Mouse (Mus musculus): ENCODE results near the gene Bmf. TPM values are rescaled to one million over a fixed set of nuclear protein-coding genes. Genes with fewer than 3 reads are reported as not detected.

Gene Bmf
- total RNA-seq (2021): 10 to 100 TPM; 12.8 to 16.4 TPM
- long read RNA-seq, experiment 1, partial matches to known transcripts: 0 of 2 reads
- long read RNA-seq, experiment 1, other reads (novel, unspliced or antisense): 2 of 2 reads
- long read RNA-seq, experiment 2, partial matches to known transcripts: 0 of 1 reads
- long read RNA-seq, experiment 2, other reads (novel, unspliced or antisense): 1 of 1 reads

DNA sequence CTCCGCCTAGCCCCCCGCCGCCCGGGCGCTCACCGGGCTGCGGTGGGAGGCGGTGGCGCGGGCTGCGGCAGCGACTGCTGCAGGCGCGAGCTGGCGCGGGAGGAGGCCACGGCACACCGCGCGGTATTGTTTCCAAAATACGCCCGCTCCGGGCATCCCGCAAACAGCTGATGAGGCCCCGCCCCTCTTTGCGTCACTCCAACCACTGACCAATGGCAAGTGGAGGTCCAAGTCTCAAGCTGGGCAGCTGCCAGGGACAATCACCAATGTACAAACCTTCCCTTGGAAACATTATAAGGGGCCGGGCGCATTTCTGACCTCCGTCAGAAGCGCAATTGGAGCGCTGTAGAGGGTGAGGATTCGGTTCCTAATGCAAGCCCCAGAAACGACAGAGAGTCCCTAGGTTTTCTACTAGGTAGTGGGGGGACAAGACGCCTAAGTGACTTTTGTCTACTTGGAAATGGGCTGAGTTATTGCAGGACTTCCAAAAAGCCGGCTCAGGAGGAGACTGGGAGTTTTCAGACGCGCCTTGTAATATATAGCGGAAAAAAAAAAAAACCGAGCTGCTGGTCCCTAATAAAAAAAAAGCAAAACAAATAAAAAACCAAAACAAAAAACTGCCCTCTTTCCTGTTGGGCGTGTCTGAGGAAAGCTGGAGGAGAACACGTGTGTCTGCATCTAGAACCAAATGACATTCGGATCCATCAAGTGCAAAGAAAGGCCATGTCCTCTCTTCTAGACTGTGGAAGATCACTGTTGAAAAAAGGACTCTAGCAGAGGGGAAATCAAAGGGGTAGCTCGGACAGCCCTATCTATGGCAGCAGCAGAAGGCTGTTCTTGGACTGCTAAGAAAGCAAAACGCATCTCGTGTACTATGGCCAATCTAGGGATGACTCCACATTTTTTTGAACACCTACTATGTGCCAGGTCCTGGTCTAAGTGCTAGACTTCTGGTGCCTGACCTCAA is at the start of gene Bmf:
Bmf (minus strand) TSS at position 181 of the 967 bp plus-strand sequence.
- intact Hi-C loops (cut with DNase I; ENCODE audit: low total_unique reads): loop anchor here (5.0 kb wide), 2 partner anchors 37 to 62 kb away; no protein-coding TSS in a partner anchor
- peak; percentile 100 for DNase-seq

DNA sequence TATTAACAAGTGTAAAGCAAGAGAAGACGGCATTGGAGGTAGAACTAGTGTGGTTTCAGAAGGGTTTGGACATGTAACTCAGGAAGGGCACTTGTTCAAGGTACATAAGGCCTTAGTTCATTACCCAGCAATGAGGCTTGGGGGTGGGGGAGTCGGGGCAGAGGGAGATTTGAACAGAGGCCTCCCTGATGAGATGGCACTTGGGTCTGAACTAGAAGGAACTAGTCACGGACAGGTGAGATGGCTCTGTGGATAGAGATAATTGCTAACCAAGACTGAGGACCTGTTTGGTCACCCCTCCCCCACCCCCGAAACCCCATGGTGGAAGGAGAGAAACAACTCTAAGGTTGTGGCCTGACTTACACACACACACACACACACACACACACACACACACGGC is 49.6 kb upstream of the Bmf start:
- DNase-seq: no peak
- intact Hi-C loops (cut with DNase I; ENCODE audit: low total_unique reads): no loop called here

DNA sequence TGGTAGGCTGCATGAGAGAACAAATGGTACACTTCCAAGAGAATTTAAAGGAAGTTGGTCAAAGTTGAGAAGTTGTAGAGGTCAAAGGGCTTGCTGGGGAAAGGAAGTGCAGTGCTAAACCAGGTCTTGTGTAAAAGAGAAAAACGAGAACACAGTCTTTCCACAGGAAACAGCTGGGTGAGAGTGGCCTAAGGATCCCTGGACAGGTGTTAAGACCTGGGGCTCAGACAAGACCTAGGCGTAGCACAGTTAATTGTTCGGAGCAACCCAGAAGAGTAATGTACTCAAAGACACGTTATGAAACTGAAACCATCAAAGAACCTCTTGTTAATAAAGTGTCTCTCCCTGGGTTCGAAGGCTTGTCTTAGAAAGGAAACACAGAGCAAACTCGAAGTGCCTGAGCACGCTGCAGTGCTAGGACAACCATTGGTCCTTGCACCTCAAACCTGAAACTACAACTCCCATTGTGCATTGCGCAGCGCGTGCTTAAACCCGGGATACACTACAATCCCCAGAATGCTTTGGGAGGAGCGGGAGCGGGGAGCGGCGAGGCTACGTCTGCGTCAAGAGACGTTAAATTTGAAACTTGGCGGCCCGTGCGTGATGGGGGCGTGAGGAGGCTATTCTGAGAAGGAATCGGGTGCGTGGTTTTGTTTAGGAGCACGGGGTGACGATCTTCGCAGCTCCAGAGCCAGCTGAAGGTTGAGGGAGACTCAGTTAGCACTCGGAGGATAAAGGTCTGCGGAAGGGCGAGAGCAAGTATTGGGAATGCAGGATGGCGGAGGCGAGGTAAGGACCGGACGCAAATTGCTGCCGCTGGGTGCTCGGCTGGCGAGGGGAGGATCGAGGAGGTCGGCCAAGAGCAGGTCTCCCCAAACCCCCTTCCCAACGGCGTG is 48.4 kb upstream of the Bmf start, which contains the start of gene Bub1b:
Bub1b (plus strand) TSS at position 539 of the 896 bp plus-strand sequence.
- intact Hi-C loops (cut with DNase I; ENCODE audit: low total_unique reads): no loop called here
- DNase-seq: peak; percentile 90

DNA sequence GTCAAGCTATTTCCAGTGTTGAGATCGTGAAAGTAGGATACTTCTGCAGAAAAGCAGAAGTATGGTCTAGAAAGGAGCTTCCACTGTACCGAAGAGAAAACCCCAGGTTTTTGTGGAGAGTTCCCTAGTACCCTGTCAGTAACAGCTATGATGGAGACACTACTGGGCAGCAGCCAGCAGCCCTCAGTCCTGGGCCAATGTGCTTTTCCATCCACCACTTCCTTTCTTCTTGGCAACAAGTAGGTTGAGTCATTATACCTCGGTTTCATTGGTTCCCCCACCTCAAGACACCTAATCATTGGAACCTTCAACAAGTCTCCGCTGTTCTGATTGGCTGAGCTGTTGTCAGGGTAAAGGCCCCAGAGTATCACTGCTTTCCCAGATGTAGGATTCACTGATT is 41.6 kb upstream of the Bmf start:
- DNase-seq: no peak
- intact Hi-C loops (cut with DNase I; ENCODE audit: low total_unique reads): no loop called here

DNA sequence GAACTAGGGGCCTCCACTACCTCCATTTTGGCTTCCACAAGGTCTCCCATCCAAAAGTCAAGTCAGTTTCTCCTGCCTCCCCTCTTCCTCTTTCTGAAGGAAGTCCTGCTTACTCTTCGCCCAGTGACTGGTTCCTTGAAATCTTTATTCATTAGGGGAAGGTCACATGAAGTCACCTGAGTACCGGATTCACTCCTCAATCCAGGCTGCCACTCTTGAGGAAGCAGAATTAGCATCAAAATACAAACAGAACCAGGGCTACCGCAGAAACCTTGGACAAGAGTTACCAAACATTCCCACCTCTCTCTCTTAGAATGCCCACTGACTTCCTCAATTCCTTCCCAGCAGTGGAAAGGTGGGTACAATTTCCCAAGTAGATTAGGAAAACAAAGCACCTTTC is 38.2 kb upstream of the Bmf start:
- intact Hi-C loops (cut with DNase I; ENCODE audit: low total_unique reads): no loop called here
- DNase-seq: no peak

DNA sequence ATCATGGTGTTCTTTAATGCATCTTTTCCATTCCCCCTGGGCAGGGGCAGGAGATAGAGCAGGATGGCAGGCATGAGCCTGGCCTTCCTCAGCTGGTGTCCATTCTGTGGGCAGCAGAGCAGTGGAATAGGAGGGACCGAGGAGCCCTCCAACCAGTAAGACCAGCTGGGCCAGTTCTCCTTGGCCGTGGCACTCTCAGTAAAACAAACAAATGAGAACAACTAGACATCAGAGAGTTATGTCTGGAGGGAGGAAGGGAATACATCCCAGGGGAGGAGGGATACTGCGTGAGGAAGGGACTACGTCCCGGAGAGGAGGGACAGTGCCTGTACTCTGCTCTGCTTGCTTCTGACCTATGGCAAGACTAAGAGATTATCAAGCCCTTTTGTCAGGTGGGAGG is 36.5 kb upstream of the Bmf start:
- intact Hi-C loops (cut with DNase I; ENCODE audit: low total_unique reads): no loop called here
- no peak for DNase-seq

DNA sequence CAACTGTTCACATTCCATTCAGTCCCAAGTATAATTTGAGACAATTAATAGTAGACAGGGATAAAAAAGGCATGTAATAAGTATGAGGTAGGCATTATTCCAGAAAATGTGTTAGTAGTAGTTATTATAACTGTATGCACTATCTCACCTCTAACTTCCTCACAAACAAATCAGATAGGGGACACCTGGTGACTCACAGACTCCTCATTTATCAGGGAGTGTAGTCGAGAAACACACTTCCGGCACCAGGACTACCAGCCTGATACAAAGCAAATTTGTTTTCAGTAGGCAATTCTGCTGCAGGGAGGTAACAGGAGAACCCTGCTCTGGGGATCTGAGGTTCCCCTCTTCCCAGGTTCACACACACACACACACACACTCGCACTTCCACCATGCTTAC is 23.6 kb upstream of the Bmf start:
- no peak for DNase-seq
- intact Hi-C loops (cut with DNase I; ENCODE audit: low total_unique reads): no loop called here

DNA sequence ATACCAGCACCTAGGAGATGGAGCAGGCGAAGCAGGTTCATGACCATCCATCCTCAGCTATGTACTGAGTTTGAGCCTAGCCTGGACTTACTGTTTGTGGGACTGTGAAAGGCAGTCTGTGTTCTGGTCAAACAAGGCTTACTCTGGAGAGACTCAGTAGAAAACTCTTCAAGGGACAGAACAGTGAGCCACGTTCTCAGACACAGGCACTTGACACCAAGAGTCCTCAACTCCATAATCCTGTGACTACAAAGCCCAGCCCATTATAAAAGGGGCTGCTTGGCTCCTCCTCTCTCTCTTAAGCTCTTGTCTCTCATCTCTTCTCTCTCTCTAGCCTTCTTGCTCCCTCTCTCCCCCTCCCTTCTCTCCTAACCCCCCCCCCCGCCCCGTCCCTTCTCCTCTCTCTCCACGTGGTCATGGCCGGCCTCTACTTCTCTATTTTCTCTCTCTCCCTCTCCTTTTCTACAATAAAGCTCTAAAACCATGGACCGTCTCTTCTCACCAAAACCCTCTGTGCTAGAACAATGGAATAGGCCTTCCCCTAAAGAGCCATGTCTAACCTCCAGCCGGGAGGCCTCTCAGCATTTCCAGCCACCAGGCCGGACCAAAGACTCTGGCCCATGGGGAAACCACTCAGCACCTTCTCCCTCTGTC is 22.8 kb upstream of the Bmf start:
- DNase-seq: no peak
- intact Hi-C loops (cut with DNase I; ENCODE audit: low total_unique reads): no loop called here

DNA sequence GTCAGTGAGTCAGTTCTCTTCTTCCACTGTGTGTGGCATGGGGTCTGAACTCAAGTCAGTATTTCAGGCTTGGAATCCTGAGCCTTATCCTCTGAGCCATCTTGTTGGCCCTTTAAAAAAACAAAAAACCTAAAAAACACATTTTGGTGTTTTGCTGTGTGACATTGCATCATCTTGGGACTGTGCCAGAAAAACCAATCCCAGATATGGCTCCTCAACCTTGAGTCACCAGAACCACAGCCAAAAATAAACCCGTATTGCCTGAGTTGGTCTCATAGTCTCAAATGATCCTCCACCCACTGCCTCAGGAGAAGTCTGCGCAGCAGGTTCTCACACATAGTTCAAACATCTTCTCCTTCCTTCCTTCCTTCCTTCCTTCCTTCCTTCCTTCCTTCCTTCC is 21.5 kb upstream of the Bmf start:
- intact Hi-C loops (cut with DNase I; ENCODE audit: low total_unique reads): no loop called here

DNA sequence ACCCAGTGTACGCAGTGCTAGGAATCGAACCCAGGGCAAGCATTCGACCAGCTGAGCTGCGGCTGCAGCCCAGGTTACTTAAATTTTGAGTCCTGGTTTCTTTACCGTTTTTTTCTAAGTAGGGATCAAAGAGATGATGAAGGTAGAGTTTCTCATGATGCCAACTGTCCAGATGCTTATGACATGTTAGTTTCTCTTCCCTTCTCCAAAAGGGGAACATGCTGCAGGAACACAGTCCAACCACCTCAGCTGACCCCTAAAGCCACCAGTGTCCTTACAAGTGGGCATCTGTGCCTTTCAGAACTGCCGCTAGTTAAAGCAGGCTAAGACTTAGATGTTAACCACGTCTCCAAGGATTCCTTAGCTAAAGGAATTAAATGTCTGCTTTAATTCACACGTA is 17.7 kb upstream of the Bmf start:
- intact Hi-C loops (cut with DNase I; ENCODE audit: low total_unique reads): no loop called here
- DNase-seq: no peak

More for the DNA sequence above, 21.5 kb upstream of the Bmf start:
- no peak for DNase-seq

DNA sequence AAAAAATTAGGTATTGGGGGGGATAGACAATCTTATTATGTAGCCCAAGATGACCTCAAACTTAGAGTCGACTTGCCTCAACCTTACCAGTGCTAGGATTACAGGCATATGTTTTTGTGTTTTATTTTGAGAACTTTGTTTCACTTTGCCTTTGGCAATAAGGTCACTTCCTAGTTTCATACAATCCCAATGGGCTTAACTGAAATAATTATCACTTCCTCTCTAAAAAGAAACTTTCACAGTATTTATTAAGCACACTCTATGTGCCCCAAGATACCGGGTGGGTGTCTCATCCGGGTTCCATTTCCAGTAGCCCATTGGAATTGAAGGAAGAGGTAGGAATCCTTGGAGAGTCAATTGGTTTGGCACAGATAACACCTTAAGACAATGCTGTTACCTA is 12.9 kb upstream of the Bmf start:
- intact Hi-C loops (cut with DNase I; ENCODE audit: low total_unique reads): no loop called here
- no peak for DNase-seq

DNA sequence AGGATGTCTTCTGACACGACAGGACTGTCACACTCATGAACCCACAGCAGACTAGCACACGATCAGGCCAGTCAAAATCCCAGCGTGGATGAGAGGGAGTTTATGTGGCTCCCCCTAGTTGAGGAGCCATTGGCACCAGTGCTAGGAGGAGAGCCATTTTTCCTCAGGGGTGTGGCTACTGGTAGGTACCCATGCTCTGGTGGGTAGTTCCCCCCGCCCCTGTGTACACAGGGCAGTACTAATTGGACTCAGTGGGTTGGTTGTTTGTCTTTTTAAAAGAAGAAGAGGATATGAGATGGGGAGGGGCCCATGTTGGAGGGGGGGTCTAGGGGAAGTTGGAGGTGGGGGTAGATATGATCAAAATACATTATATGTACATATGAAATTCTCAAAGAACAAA is 12.5 kb upstream of the Bmf start:
- DNase-seq: no peak
- intact Hi-C loops (cut with DNase I; ENCODE audit: low total_unique reads): no loop called here

DNA sequence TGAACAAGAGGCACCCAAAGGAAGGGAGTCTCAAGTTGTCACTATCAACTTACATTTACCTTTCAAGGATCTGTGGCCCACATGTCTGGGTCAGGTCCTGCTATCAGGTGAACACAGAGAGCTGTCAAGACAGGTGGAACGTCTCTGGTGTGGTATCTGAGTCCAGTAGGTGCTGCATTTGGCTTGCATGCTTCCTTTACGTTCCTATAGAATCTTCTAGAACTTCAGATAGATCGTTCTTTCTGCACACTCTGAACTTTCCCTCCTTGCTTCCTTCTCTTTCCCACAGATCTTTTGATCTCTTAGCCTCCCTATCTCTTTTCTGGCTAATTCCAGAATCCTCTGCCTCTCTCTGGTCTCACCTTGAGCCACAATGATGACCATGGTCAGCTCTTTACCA is 8.9 kb upstream of the Bmf start:
- no peak for DNase-seq
- intact Hi-C loops (cut with DNase I; ENCODE audit: low total_unique reads): no loop called here

DNA sequence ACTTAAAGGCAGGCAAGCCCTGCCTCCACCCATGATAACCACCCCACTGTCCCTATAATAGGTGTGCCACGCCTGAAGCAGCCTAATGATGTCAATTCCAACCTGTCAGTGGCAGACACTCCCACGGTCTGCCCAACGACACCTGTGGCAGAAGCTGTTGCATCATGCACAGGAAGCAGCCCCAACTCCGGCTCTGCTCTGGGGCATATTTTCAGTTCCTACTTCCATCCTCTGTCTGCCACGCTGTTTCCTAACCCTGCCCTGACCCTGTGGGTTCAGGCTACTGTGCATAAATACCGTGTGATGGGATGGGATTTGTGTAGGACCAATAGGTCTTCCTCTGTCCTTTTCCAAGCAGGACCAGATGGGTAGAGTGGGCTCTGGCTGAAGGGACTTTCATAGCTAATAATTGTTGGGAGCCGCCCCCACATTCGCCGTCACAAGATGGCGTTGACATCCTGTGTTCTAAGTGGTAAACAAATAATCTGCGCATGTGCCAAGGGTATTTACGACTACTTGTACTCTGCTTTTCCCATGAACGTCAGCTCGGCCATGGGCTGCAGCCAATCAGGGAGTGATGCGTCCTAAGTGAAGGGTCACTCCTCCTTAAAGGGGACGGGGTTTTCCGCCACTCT is 5.0 kb upstream of the Bmf start:
- intact Hi-C loops (cut with DNase I; ENCODE audit: low total_unique reads): loop anchor here (5.0 kb wide), 1 partner anchor 67 kb away; no protein-coding TSS in a partner anchor
- peak; percentile 27 for DNase-seq

DNA sequence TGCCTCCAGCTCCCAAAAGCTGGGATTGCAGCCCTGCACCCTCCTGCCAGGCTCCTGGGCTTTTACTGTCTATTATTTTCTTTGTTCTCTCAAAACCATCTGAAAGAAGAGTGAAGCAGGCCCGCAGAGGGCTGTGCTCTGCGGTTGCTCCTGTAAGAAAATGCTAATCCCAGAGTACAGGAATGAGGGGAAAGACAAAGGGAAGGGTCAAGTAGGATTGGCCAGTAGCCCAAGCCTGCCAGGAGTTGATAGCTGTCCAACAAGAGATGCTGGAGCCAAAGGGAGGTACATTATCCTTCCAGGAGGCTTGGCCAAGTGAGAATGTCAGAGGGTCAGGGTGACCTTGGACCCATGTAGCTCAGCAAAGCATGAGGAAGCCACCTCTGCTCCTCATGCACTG is 2.1 kb upstream of the Bmf start:
- intact Hi-C loops (cut with DNase I; ENCODE audit: low total_unique reads): loop anchor here (5.0 kb wide), 1 partner anchor 64 kb away; no protein-coding TSS in a partner anchor
- DNase-seq: no peak

DNA sequence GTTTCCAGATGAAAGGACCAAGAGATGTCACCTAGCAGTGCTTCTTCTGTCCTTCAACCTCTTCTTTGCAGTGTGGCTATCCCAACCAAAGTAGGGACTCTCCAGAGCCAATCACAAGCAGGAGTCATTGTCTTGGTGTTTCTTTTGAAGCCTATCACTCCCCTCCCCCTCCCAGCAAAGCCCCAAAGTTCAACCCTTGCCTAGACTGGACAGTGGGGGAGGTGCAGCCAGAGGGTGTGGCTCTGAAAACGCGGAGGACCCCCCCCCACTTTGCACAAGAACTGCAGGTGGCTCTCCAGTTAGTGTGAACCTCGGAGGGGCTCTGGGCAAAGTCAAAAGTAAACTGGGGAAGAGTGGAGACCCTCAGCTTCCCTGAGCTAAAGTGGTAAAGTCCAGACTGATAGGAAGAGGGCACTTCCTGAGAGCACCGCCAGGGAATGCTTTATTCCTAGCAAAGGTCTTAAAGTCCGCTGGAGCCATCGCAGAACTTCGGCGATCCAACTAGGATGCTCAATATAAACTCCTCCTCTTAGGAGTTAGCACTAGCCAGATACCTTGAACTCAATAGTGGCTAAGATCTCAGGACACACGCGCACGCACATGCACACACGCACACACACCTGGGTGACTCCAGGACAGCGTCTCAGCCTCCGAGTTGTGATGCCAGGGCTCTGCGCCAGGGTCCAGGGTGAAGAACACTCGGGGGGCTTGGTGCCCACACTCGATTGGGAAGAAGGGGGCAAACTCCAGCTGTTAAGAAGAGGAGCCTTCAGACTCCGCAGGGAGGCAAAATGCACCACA is 866 bp downstream of the Bmf start:
- DNase-seq: peak; percentile 25
- intact Hi-C loops (cut with DNase I; ENCODE audit: low total_unique reads): loop anchor here (5.0 kb wide), 1 partner anchor 36 kb away; no protein-coding TSS in a partner anchor

DNA sequence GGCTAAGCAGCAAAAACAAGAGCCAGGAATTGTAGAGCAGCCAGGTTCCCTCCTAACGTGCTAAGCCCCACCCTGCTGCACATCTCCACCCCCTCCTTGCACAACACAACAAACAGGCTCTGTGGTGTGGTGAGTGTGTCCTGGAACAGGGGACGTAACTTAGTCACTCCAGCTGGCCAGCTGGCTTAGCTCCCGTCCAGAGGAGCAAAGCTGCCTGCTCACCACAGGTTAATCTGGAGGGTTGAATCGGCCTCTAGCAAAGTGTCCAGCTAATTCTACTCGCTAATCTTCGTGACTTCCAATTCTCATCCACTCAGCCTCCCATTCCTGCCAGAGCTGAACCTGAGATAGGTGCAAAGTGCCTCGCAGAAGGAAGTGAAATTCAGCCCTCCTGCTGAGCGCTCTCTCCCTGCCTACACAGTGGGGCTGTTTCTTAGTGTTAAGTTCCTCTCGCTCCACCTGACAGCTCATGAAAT is 1.9 kb downstream of the Bmf start:
- intact Hi-C loops (cut with DNase I; ENCODE audit: low total_unique reads): loop anchor here (5.0 kb wide), 1 partner anchor 35 kb away; no protein-coding TSS in a partner anchor
- peak; percentile 59 for DNase-seq

DNA sequence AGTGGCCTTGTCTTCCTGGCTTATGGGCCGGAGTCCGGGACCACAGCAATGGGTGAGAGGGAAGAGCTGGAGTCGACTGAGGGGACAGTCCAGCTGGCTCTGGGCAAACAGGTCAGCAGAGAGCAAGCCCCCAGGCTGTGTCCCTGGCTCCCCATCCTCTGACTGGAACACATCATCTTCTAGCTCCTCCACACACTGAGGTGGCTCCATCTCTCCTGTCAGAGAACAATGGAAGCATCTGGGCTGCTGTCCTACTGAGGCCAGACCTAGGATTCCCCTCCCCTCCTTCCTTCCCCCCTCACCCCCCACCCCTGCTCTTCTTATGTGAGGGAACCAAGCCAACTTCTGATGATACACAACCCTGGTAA is 2.7 kb downstream of the Bmf start:
- intact Hi-C loops (cut with DNase I; ENCODE audit: low total_unique reads): loop anchor here (5.0 kb wide), 1 partner anchor 34 kb away; no protein-coding TSS in a partner anchor
- DNase-seq: peak; percentile 5
